Mouse (Mus musculus): ENCODE data around the gene Chka.
A peak's percentile ranks its signal among the peaks of the same experiment; 100 is the strongest.

Chka gene

GRCm38 (mm10) chr19:3884325-3884990, 32.9 kb downstream of the Chka start:
- no peak for DNase-seq (ENCODE audit: low read depth, low spot score)

DNA sequence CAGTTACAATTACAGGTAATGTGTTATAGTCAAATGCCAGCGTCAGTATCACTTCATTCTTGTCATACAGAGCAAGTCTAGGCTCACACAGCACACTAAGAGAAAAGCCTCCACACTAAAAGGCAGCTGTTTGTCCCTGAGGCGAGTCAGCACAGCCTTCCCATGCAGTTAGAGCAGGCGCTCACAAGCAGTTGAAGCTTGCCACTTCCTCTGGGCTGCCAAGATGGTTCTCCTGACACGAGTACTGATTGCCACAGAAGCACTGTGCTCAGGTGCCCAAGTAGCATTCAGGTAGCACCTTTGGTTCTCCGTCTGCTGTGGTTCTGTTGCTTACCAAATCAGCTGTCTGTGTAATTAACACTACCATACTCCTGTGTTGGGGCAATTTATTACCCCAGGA, 37.5 kb downstream of the Chka start:
- no peak for DNase-seq (ENCODE audit: low read depth, low spot score)

GRCm38 (mm10) chr19:3890181-3890580, 38.6 kb downstream of the Chka start:
- DNase-seq (ENCODE audit: low read depth, low spot score), result no peak

DNA sequence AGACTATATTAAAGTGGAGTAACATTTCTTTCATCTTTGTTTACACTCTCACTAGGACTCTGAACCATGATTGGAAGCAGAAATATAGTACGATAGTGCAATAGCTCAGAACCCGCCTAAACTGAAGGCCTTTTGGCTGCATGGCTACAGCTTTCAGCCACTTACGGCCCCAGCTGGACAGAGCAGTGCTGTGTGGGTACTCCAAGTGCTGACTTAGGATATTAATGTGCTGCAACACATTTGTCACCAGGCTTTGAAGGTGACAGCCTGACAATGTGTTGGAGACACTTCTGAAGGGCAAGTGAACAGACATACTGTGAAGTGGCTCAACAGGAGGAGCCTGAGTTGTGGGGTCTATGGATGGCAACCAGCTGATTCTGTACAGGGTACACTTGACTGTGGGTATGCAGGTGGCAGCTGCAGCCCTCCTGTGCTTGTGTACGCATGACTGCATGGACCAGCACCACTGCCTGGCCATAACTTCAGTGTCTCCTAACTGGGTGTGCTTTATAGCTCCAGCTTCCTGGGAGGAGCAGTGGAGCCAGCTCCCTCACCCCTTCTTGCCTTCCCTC, 42.1 kb downstream of the Chka start:
- DNase-seq (ENCODE audit: low read depth, low spot score), result no peak

DNA sequence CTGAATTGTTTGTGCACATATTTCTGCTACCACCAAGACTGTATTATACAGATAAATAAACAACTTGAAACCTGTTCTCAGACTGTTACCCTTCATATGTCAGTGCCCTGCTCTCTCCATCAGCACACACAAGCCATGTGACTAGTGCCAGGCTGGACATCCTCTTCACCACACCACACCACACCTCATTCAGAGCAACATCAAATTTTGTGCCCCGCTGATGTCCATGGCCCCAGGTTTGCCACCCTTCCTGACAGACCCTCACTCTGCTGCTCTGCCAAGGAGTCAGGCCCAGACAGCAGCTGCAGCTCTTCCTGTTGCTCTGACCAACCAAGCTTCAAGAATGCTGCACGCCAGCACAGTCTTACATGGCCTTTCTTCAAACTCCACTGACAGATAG, 42.7 kb downstream of the Chka start:
- no peak for DNase-seq (ENCODE audit: low read depth, low spot score)

DNA sequence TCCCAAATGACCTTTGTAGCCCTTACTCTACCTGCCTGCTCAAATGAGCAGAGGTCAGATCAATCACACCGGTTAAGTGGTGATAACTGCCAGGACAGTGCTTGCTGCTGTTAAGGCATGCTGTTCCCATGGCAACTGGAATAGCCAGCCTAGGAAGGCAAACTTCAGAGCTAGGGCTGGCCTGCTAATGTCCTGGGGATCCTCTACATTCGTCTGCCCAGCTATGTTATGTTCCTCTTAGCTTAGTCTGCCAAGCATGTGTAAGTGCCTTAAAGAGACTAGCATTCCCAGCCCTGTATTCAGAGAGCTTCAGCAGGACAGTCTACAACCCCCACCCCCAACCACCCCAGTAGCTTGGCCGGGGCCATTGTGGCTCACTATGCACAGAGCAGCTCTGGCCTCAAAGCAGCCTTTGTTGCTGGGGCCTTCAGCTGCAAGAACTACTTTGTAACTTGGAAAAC, 43.6 kb downstream of the Chka start:
- no peak for DNase-seq (ENCODE audit: low read depth, low spot score)

- DNase-seq (ENCODE audit: low read depth, low spot score), result no peak
These were observed 44.6 kb downstream of the Chka start for GRCm38 (mm10) chr19:3896208-3896607.

DNA sequence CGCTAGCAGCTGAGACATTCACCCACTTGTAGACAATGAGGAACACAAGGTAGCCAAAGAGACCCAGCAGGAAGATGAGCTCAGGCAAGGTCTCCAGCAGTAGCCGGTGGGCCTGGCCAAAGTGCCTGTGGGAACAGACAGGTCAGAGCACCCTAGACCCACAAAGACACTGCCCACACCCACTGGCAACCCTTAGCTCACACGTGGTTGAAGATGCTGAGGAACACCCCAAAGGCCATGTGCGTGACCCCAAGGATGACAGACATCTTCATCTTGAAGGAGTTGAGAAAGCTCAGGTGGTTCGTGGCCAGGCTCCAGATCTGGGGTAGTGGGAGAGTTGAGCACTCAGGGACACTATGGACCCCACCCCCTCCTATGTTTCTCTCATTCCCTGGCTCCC, 46.0 kb downstream of the Chka start:
- DNase-seq (ENCODE audit: low read depth, low spot score), result no peak

DNA sequence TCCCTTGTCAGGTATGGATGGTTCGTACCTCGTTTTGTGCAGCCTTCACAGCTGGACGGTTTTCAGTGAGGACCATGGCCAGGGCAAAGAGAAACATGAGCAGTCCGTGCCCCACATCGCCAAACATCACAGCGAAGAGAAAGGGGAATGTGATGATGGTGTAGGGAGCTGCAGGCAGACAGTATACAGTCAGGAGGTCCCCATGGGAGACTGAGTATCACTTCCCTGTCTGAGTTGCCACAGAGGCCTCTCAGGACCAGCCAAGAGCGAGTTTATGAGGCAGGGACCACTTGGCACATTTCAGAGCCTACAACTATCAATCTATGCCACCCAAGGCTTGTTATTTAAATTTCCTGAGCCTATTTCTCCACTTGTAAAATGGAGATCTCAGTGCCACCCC, 47.4 kb downstream of the Chka start:
- DNase-seq (ENCODE audit: low read depth, low spot score), result no peak

DNA sequence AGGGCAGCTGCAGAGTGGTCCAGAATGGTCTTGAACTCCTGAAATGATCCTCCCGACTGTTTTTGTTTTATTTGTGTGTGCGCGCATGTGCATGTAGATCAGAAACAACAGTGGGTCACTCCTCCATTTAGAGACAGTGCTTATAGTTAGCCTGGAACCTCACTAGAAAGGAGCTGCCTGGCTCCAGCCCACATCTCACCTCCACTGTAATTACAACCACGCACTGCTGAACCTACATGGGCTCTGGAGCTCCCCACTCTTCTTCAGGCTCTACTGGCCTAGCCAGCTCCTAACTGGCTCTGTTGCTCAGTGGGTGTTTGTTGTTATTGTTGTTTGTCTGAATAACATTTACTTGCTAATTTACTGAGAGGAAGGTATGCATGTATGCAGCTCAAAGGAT, 48.0 kb downstream of the Chka start:
- no peak for DNase-seq (ENCODE audit: low read depth, low spot score)

DNA sequence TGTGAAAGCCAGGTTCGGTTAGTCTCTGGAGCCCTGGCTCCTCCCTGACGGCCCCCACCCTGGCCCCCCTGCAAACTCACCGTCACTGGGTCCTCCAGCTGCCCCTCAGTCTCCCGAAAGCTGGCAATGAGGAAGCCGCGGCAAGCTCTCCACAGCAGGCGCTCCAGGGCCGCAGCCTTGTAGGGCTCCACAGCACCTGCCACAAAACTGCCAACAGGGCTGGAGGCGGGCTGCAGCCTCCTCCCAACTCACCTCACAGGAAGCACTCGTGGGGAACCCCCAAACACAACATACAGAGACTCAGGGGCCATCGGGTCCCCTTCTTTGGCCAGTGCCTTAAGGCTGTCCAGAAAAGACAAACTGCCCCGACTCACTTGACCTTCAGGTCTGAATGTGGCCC, 51.4 kb downstream of the Chka start:
- DNase-seq (ENCODE audit: low read depth, low spot score), result no peak

DNA sequence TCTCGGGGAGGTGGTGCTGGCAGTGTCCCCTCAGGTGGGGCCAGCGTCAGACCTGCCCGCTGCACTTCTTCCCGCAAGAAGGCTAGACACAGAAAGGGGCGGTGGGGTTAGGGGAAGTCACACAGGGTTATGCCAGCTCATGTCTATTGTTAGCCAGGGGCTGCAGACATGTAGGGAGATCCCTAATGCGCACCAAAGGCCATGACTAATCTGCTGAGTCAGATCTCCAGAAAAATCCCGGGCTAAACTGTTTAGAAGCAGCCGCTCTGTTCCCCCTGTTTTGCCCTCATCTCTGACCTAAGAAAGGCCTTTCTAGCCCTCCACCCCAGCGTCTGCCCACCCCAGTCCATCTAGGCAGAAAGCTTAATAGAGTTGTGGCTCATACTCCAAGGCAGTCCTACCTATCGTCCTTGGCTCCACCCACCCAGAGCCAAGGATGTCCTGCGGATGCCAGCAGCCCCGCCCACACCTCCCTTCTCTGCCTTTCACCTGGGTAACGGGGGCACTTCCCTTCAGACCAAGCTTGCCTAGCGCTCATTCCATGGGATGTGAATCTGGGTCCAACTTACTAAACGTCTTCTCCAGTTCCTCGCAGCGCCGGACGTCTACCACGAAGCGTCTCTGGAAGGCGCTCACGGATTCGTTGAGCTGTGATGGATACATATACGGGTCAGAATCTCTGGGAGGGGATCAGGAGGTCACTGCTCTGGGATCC, 52.2 kb downstream of the Chka start:
- DNase-seq (ENCODE audit: low read depth, low spot score), result no peak

- no peak for DNase-seq (ENCODE audit: low read depth, low spot score)
These were observed 52.7 kb downstream of the Chka start for GRCm38 (mm10) chr19:3904363-3904675.

- peak; percentile 33 for DNase-seq (ENCODE audit: low read depth, low spot score)
These were observed 53.8 kb downstream of the Chka start for GRCm38 (mm10) chr19:3905261-3905969.

DNA sequence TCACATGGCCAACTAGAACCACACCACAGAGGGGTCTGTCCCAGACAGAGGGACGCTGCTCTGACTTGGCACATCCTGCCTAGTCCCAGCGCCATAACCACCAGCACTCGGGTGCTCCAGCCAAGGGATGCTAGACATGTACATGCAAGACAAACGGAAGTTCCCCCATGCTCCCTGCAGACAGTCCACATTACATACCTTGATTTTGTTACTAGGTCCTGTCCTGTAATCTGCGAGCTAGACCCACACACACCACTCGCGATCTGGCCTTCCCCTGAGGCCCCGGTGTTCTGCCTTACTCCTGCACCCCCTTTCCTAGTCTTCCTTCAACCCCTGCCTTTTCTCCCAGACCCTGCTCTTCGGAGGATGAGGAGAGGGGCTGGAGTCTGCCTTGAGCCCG, 54.8 kb downstream of the Chka start:
- no peak for DNase-seq (ENCODE audit: low read depth, low spot score)

DNA sequence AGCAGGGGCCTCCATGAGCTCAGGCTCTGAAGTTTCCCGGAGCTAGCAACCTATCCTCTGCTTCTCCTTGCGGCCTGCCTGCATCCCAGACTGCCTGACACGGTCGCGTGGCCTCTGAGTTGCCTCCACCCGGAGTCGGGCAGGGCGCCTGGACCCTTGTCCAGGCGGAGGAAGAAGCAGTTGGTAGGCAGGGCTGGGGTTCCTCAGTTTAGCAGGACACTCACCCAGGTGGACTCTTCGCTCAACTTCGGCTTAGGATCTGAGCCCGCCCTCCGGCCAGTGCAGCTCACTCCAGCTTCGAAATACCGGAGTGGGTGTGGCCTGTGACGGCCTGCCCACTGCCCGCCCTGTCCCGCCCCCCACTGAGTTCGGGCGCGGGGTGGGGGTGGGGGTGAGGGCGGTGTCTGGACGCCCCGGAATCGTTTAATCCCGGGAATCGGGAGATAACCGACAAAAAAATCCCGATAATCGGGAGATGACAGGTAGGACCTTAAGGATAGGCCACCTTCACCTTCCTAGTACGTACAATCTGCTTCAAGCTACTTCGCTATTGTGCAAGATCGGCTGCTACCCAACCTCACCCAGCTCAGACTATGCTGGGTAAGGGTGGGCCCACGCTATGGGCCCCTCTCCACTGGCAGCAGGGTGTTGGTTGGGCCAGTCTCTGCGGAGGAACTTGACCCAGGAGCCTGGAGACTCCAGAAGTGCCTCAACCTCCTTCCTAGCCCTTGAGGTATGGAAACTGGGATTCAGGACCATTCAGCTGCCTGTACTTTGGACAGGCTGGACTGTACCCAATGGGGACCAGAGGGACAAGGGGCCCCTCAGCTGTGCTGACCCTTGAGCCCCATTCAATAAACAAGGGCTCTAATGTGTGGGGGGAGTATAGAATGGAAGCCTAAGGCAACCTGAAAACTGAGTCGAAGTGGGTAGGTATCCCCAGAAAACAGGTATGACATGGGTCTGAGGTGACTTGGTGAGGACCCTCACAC, 55.5 kb downstream of the Chka start, which contains the start of gene Tcirg1:
Gene Tcirg1 (minus strand): TSS at position 339 of the 992 bp plus-strand sequence.
- peak; percentile 57 for DNase-seq (ENCODE audit: low read depth, low spot score)

DNA sequence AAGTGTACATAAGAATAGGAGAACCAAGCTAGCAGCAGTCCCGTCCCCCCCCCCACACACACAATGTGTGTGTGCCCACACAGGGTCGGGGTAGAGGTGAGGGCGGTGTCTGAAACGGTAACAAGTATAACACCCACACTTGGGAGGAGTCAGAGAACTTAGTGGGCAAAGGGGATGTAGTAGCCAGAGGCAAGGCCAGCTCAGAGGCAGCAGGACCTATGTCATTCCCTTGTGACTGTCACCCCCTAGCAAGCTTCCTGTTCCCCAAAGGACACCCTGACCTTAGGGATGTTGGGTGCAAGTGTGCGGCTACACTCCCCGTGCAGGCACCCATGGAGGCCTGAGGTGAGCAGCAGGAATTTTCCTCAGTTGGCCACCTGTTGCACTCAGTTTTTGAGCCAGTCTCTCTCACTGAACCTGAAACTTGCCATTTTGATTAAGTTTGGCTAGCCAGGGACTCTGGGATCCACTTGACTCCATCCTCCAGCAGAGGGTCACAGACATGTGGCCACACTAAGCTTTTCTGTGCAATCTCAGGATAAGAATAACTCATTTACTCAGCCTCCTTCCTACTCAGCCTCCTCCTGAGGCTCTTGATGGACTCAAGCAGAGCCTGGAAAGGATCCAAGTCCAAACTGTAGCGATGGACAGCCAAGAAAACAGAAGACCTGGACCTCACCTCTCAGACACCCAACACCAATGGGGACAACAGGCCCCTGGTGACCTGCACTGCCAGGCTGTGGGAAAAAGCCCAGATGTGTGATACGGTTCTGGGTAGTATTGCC, 56.5 kb downstream of the Chka start:
- DNase-seq (ENCODE audit: low read depth, low spot score), result no peak

DNA sequence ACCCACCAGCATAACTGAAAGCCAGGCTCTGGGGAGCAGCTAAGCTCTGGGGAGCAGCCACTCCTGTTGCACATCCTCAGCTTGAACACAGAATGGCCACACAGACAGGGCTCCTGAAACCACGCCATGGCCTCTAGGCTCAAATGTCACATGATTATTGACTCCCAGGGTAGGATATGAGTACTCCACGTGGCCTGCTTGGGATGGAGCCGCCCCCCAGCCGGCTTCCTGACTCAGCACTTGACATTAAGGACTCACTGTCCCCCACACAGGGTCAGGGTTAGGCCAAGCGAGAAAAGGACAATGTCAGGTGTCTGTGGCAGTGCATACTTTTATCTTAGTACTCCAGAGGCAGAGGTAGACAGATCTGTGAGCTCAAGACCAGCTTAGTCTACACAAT, 58.6 kb downstream of the Chka start:
- DNase-seq (ENCODE audit: low read depth, low spot score), result no peak

- DNase-seq (ENCODE audit: low read depth, low spot score), result peak; percentile 98
These were observed 61.0 kb downstream of the Chka start, which contains the start of gene Ndufs8 for GRCm38 (mm10) chr19:3912337-3913204. TSS of gene Ndufs8 (minus strand) at chr19:3912774.
